Mouse (Mus musculus) megakaryocyte-erythroid progenitor cell, adult 5 weeks (primary cell): ENCODE data around the gene Oat. TPM values are rescaled to one million over a fixed set of nuclear protein-coding genes. Genes with fewer than 3 reads are reported as not detected.

Experiments used
- polyA plus RNA-seq: library from polyadenylated mRNA; stranded (reverse); fragments of >175 nt; gene quantifications from 2 replicates; pipeline ENCODE4 v1.2.3, GENCODE M21; 2012

Gene Oat
- 2.7 and 3.0 TPM in 2 replicates for polyA plus RNA-seq

GRCm38 (mm10) chr7:132576116-132576650, at the start of gene Oat:
Oat (minus strand) TSS chr7:132576398.

GRCm38 (mm10) chr7:132610468-132611318, 34.5 kb upstream of the Oat start, which contains the start of gene Lhpp:
Lhpp (plus strand) TSS chr7:132610638.

DNA sequence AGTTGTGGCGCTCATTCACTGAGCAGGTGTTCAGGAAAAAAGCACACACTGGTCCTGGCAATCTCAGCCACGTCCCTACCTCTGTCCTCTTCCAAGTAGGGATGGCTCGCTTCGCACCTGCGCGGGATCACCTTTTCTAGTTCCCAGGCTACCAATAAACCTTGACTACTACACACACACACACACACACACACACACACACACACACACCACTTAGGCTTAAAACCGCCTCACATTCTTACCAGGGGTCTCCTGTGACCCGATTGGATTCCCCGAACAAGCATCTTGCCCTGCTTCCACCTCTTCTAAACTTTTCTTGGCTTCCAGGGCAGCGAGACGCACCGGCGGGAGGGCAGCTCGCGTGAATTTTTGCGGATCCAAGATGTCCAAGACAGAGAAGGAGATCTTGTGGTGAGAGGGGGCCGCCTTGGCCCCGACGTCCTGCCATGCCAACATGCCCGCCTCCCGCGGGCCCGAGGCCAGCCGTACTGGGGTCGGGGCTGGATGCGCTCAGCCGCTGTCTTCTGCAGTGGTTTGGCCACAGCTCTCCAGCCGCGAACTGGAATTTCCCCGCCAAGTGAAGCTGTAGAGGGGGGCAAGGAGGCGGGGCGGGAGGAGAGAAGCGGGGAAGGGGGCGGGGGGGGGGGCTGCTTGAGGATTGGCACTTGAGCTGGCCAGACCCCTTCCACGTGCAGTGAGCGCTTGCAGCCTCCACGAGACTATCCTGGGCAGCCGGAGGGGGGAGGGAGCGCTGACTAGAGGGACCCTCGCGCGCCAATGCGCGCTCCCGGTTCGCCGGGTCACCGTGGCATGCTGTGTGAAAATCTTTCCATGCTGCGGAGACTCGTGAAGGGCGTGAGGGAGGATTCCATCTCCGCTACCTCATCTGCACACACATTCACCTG, 23.1 kb upstream of the Oat start, which contains the start of gene Nkx1-2:
Nkx1-2 (minus strand) TSS at position 567 of the 905 bp plus-strand sequence.

Other genes with a start within 250 kb of the Oat start
- gene Nkx1-2, start 23.2 kb upstream of the Oat start, polyA plus RNA-seq: 0.08 and 0.11 TPM in 2 replicates
- 6.1 and 7.9 TPM in 2 replicates for gene Lhpp, start 34.2 kb upstream of the Oat start, polyA plus RNA-seq
- 40.5 and 40.9 TPM in 2 replicates for gene Fam53b, start 237.5 kb upstream of the Oat start, polyA plus RNA-seq